Mouse (Mus musculus) gastrocnemius, adult 8-10 months (tissue): ENCODE results near the gene Srgap3. TPM values are rescaled to one million over a fixed set of nuclear protein-coding genes. Genes with fewer than 3 reads are reported as not detected.

Experiments
- DNase-seq, 2 experiments: peaks; one replicate each; pipeline ENCODE4 v3.0.0; 2022; ENCODE audit warnings: low spot score in 2 of 2
- total RNA-seq, 4 experiments: library from RNA; stranded (reverse); gene quantifications; 2 replicates each; pipeline ENCODE4 v1.2.4; 2022

Srgap3 gene
- under 1 TPM; 0.27 to 0.67 (median 0.48) TPM for total RNA-seq

DNA sequence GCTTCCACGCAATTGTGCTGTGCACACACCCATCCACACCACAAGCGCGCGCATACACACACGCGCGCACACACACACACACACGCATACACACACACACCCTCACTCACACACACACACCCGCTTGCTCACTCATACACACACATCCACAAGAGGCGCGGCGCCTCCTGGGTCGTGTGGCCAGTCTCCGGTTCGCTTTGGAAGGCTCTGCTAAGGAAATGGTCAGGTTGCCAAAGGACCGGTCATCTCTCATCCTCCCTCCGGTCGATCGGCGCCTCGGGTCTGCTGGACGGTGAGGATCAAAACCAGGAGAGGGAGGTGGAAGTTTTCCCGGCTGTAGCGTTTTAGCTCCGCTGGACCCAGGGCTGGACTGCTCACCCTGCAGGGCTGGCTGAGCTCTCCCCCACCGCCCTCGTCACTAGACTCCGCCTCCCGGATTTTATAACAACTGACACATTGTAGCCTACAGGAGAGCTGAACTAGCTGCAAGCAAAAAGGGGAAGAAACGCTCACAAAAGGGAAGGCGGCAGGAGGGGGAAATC is at the start of gene Srgap3:
Srgap3 (minus strand) TSS at position 372 of the 542 bp plus-strand sequence.
- DNase-seq, result peak; percentile 44 to 50

DNA sequence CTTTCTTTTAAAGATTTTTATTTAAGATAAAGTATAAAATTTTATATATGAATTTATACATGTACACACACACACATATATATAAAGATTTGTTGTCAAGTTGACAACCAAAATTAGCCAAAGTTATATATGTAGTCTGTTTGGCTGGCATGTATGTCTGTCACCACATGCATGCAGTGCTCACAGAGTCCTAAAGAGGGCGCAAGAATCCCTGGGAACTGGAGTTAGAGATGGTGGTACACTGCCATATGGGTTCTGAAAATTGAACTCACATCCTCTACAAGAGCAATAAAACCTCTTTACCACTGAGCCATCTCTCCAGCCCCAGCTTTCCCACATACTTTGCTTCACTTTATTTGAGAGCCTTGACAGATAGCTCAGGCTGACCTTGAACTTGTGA is 48.6 kb upstream of the Srgap3 start:
- no peak for DNase-seq

GRCm38 (mm10) chr6:112990119-112990518 is 43.1 kb upstream of the Srgap3 start:
- no peak for DNase-seq

DNA sequence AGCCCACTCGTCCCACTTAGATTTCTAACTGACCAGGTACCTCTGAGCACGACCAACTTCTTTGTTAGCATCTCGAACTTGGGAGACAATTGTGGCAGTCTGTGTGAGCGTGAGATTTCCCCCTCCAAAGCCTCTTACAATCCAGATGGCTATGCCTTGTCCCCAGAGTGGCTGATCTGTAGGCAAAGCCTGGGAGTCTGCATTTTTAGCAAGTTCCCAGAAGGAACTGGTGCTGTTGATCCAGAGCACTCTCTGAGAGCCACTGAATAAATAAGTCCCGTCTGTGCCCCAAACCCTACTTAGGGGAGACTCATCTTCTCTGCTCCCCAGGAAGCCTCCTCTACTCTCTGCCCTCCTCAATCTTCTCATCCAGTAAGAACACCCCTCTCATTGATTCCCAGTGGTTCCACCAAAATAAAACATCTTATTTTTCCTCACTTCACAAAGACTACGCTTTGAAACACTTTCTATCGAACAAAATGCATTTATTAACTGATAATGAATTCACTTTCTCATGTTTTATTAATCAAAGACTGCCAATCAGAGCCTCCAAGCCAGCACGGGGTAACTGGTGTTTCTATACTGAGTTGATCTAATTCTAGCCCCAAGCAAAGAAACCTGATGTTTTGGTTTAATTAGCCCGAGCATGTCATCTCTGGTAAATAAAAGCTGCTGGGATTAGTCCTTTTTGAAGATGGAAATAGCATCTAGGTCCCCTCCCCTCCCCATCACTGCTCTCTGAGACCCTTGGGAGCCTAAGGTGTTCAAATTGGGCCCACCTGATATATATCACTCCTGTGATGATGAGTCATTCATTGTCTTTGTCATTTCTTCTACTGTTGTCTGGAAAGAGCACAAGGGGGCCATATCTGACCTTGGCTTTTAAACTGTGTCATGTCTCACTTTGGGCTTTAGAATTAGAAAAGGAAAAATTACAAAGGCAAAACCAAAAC is 38.6 kb upstream of the Srgap3 start:
- no peak for DNase-seq

- DNase-seq, result no peak
Measured at GRCm38 (mm10) chr6:112982241-112982640, 35.2 kb upstream of the Srgap3 start.

- DNase-seq, result no peak
Measured at GRCm38 (mm10) chr6:112978947-112979346, 31.9 kb upstream of the Srgap3 start.

GRCm38 (mm10) chr6:112977246-112977645 is 30.2 kb upstream of the Srgap3 start:
- DNase-seq, result no peak

DNA sequence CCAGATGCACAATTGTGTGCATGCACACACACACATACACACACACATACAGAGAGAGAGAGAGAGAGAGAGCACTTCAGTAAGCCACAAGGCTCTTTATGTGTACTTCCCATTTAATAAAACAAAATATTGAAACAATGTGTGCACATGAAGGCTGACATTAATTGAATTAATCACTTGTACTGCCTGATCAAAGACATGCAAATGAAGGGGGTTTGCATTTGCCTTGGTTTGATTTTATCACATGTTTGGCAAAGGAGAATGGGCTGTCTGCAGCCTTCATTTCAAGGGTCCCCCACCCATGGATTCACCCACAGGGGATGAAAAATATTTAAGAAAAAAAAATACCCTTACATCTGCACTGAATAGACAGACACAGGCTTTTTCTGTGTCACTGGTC is 29.5 kb upstream of the Srgap3 start:
- no peak for DNase-seq

- no peak for DNase-seq
Measured at GRCm38 (mm10) chr6:112976136-112976535, 29.1 kb upstream of the Srgap3 start.

GRCm38 (mm10) chr6:112973786-112974720 is 27.0 kb upstream of the Srgap3 start:
- DNase-seq, result no peak

DNA sequence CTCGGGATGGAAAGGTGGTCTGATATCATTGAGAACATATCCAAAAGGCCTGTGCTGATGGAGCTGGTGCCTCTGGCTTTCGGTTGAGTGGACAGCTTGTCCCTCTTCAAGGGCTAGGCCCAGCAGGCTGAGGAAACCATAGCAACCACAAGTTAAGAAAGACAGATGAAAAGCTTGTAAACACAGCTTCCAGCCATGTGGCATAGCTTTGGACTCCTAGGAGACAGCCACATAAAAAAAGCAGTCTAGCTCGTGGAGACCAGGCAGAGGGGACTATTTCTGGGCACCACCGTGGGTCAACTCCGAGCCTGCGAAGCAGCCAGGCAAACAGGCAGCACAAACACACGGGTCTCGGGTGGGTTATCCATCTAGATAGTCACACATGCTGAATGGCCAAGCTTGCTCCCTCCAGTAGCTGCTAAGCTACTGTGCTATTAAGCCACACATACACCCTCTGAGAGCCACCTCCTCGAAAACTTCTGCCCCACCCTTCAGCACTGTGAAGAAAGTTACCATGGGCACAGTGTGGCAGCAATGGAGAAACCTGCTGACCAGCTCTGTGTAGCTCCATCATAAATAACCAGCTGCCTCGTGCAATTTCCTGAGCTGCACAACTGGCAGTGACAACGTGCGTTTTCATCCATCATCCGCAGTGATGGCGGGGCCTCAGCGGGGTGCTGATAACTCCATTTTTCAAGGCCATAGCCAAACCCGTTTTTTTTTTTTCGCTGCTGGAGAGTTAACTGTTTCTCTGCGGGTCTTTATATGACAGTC is 26.0 kb upstream of the Srgap3 start:
- DNase-seq, result no peak

DNA sequence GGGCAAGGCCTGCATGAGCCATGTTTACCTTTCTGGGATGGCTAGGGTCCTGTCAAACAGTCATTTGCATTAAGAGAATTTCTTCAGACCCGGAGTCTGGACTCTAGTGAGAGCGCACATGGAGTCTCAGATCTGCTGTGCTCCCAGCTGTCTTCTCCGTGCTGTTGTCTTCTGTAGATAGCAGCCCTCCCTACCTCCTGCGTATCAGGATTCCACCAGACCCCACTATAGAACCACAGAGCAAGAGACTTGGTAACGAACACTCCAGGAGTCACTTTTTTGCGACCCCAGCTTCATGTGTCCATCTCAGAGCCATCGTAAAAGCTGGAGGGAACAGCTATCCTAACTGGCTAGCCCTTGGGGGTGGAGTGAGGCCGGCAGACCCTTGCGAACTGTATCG is 25.1 kb upstream of the Srgap3 start:
- DNase-seq, result no peak

- no peak for DNase-seq
Measured at GRCm38 (mm10) chr6:112971116-112971768, 24.2 kb upstream of the Srgap3 start.

- no peak for DNase-seq
Measured at GRCm38 (mm10) chr6:112967359-112967758, 20.3 kb upstream of the Srgap3 start.

DNA sequence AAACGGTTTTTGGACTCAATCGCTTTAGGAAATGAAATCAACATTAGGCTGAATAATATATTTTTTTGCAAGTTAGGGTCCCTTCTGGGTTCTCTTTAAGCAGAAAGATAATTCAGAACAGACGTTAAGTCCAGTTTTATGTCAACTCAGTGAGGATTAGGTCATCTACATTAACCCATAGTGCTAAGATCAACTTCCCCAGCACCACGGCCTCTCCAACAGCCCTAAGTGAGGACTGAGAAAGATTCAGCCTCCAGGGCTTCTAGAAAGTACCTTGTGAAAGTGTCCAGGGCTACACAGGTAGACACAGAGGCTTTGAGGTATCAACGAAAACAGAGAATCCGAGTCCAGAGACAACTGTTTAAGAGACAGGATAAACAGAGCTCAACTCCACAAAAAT is 11.3 kb upstream of the Srgap3 start:
- DNase-seq, result no peak

DNA sequence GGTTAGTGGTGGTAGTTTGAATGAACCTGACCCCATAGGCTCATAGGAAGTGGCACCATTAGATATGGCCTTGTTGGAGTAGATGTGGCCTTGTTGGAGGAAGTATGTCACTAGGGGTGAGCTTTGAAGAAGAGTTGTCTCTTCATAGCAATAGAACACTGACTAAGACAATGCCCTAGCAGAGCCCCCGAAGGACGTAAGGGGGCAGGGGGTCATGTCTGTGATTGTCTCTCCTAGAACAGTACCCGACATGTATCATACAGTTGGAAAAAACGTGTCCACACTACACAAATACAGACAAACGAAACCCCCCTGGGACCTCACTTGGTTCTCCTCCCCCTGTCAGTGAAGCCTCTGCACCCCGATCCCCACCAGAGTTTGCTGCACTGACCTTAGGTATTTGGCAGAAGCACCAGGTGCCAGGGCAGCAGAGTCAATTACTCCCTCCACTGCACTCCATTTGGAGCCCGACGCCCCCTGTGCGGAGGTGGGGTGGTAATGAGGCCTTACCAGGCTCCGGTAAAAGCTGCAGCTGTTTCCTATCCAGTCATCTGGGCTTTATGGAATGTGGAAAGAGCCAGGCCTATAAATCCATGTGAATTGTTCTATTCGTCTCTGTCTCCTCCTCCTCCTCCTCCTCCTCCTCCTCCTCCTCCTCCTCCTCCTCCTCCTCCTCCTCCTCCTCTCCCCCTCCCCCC is 10.7 kb upstream of the Srgap3 start:
- DNase-seq, result no peak

DNA sequence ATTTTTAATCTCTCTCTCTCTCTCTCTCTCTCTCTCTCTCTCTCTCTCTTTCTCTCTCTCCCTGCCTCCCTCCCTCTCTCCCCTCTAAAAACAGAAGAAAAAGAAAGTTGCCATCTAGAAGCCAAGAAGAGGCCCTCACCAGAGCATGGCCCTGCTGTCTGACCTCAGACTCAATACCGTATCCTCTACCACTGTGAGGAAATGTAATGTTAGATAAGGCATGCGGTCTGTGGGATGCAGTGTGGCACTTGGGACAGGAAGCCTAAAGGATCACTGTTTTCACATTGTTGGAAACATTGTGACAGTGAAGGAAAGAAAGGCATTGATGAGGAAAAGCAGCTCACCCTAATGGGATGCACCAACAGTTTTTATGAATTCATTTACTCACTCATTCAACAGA is 8.7 kb upstream of the Srgap3 start:
- DNase-seq, result no peak

GRCm38 (mm10) chr6:112953905-112954304 is 6.8 kb upstream of the Srgap3 start:
- no peak for DNase-seq

GRCm38 (mm10) chr6:112951254-112951653 is 4.2 kb upstream of the Srgap3 start:
- no peak for DNase-seq
